Mouse (Mus musculus) right cerebral cortex, postnatal 10 days (tissue): ENCODE results near the gene Dnajc11.

ENCODE experiments used
- DNase-seq, 2 experiments: peaks; one replicate each; pipeline ENCODE4 v3.0.0; 2021; ENCODE audit warnings: low spot score in 2 of 2

The Dnajc11 gene

GRCm38 (mm10) chr4:152009076-152010051 lies 75.9 kb downstream of the Dnajc11 start:
- DNase-seq, result peak; percentile 84 to 87

GRCm38 (mm10) chr4:152010091-152010706 lies 76.7 kb downstream of the Dnajc11 start:
- DNase-seq, result no peak

GRCm38 (mm10) chr4:152010707-152011134 lies 77.2 kb downstream of the Dnajc11 start:
- DNase-seq, result no peak

- no peak for DNase-seq
Measured at GRCm38 (mm10) chr4:152011171-152011760, 77.8 kb downstream of the Dnajc11 start.

- DNase-seq, result no peak
Measured at GRCm38 (mm10) chr4:152012109-152012508, 78.6 kb downstream of the Dnajc11 start.

- no peak for DNase-seq
Measured at GRCm38 (mm10) chr4:152013036-152013813, 79.7 kb downstream of the Dnajc11 start.

- DNase-seq, result no peak
Measured at GRCm38 (mm10) chr4:152019073-152019472, 85.6 kb downstream of the Dnajc11 start.

GRCm38 (mm10) chr4:152020024-152020423 lies 86.5 kb downstream of the Dnajc11 start:
- no peak for DNase-seq

- DNase-seq, result no peak
Measured at GRCm38 (mm10) chr4:152021568-152022097, 88.1 kb downstream of the Dnajc11 start.

GRCm38 (mm10) chr4:152022506-152022905 lies 89.0 kb downstream of the Dnajc11 start:
- DNase-seq, result no peak

GRCm38 (mm10) chr4:152024525-152024924 lies 91.0 kb downstream of the Dnajc11 start:
- no peak for DNase-seq

GRCm38 (mm10) chr4:152026751-152027508 lies 93.4 kb downstream of the Dnajc11 start:
- no peak for DNase-seq

GRCm38 (mm10) chr4:152027524-152027923 lies 94.0 kb downstream of the Dnajc11 start, which contains the start of gene Zbtb48:
Gene Zbtb48, minus strand, starts transcription at chr4:152027671.
- DNase-seq, result peak; percentile 98 to 99

- DNase-seq, result no peak
Measured at GRCm38 (mm10) chr4:152028456-152028855, 95.0 kb downstream of the Dnajc11 start.

GRCm38 (mm10) chr4:152029087-152029486 lies 95.6 kb downstream of the Dnajc11 start:
- no peak for DNase-seq

GRCm38 (mm10) chr4:152029997-152030396 lies 96.5 kb downstream of the Dnajc11 start:
- peak in 1 of 2 experiments; percentile 66 for DNase-seq
